Mouse (Mus musculus): ENCODE measurements around the gene Ppfibp1. TPM values are rescaled to one million over a fixed set of nuclear protein-coding genes. Genes with fewer than 3 reads are reported as not detected.
A peak's percentile ranks its signal among the peaks of the same experiment; 100 is the strongest.

Ppfibp1 gene
- total and polyA plus RNA-seq, 2 experiments from 2014 or later = 39.5 to 43.0 TPM

DNA sequence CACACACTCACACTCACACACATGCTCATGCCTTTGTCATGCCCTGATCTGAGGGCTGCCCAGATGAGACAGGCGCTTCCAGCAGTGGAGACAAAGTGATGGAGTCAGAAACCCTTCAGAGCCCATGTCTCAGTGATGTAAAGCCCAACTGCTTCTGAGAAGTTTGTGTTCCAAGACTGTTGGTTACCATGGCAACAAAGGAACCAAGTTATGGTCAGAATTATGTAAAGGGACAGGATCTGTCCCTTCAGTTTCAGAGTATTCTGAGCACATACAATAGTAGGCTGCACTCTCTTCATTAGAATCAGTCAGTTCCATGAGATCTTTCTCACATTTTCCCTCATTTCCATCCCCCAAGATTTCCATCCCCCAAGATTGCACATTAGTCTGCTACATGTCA, 66.0 kb downstream of the Ppfibp1 start, which contains the start of gene 1700034J05Rik:
Gene 1700034J05Rik, minus strand, starts transcription at position 165 of the 400 bp plus-strand sequence.
- DNase-seq (ENCODE audit: low spot score) (no peak), ATAC-seq (ENCODE audit: insufficient read depth, low read depth) (no peak)
- H3K27me3 ChIP-seq (ENCODE audit: control insufficient read depth, insufficient read depth, low read length) = no peaks in the 10 kb centered on the region
- no peak within 1 kb of the TSS for H3K9ac ChIP-seq (replicated peaks; ENCODE audit: low read depth, low read length)
- 97% methylated on average over 1 of the region's 1 CpGs for WGBS
- TF ChIP-seq CTCF (IDR thresholded peaks at IDR 0.05; ENCODE audit: low read depth) = no peak
- TF ChIP-seq EP300 (IDR thresholded peaks at IDR 0.05; ENCODE audit: low read depth) = no peak
- no peaks in the 10 kb centered on the region for H3K36me3 ChIP-seq (replicated peaks; ENCODE audit: control insufficient read depth, insufficient read depth, low read length)
- no peak within 1 kb of the TSS for H3K4me3 ChIP-seq (ENCODE audit: low read depth, low read length)
- H3K4me2 ChIP-seq (ENCODE audit: low read depth, low read length) = no peak within 1 kb of the TSS
- H3K27ac ChIP-seq (ENCODE audit: low read depth) = no peak within 1 kb of the TSS
- peaks cover 15% of the 10 kb centered on the region for H3K4me1 ChIP-seq (ENCODE audit: control insufficient read depth, insufficient read depth)
- H3K9me3 ChIP-seq (replicated peaks; ENCODE audit: control insufficient read depth, low read length) = no peaks in the 10 kb centered on the region

DNA sequence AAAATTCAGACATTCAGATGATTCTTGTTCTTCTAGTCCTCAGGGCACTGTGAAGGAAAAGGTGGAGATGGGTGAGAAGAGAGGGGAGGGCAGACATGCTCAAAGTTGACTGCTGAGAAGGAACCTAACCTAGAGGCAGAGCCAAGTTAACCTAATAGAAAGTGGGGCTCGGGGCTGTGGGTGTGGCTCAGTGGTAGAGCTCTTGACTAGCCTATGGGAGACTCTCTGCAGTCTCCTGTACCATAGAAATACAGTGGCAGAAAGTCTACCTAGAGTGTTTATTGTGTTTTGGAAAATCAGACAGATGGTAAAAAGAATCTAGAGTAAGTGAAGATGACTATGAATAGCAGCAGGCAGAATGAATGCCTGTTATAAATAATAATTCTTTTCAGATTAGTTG, 67.2 kb downstream of the Ppfibp1 start:
- no peak for TF ChIP-seq CTCF (IDR thresholded peaks at IDR 0.05; ENCODE audit: low read depth)
- H3K9me3 ChIP-seq (replicated peaks; ENCODE audit: control insufficient read depth, low read length) = no peaks in the 10 kb centered on the region
- ATAC-seq (ENCODE audit: insufficient read depth, low read depth) = no peak
- H3K4me2 ChIP-seq (ENCODE audit: low read depth, low read length) = no peak overlapping the region
- peaks cover 9% of the 10 kb centered on the region; the same call in 1 of the 2 replicates for H3K4me1 ChIP-seq (ENCODE audit: control insufficient read depth, insufficient read depth)
- peak overlapping the region; percentile 46 for H3K27ac ChIP-seq (ENCODE audit: low read depth)
- DNase-seq (ENCODE audit: low spot score) = no peak
- H3K27me3 ChIP-seq (ENCODE audit: control insufficient read depth, insufficient read depth, low read length) = no peaks in the 10 kb centered on the region
- H3K4me3 ChIP-seq (ENCODE audit: low read depth, low read length) = no peak overlapping the region
- WGBS = 59% methylated on average over 1 of the region's 1 CpGs
- H3K9ac ChIP-seq (replicated peaks; ENCODE audit: low read depth, low read length) = no peak overlapping the region
- no peaks in the 10 kb centered on the region for H3K36me3 ChIP-seq (replicated peaks; ENCODE audit: control insufficient read depth, insufficient read depth, low read length)

- WGBS = 15% methylated on average over 12 of the region's 12 CpGs
- ATAC-seq (ENCODE audit: insufficient read depth, low read depth) (peak; percentile 49; the same call in 1 of the 2 replicates), DNase-seq (ENCODE audit: low spot score) (peak; percentile 56)
- Histone ChIP-seq H3K27me3 (ENCODE audit: control insufficient read depth, insufficient read depth, low read length) (no peaks in the 10 kb centered on the region), H3K27ac (ENCODE audit: low read depth) (peak overlapping the region; percentile 46), H3K36me3 (replicated peaks; ENCODE audit: control insufficient read depth, insufficient read depth, low read length) (no peaks in the 10 kb centered on the region), H3K4me3 (ENCODE audit: low read depth, low read length) (no peak overlapping the region), H3K4me1 (ENCODE audit: control insufficient read depth, insufficient read depth) (peaks cover 12% of the 10 kb centered on the region; the same call in 1 of the 2 replicates), H3K9me3 (replicated peaks; ENCODE audit: control insufficient read depth, low read length) (no peaks in the 10 kb centered on the region), H3K4me2 (ENCODE audit: low read depth, low read length) (no peak overlapping the region), H3K9ac (replicated peaks; ENCODE audit: low read depth, low read length) (no peak overlapping the region; the same call in 1 of the 2 replicates)
- no peak for TF ChIP-seq EP300 (IDR thresholded peaks at IDR 0.05; ENCODE audit: low read depth)
- no peak for TF ChIP-seq CTCF (IDR thresholded peaks at IDR 0.05; ENCODE audit: low read depth)
Measured at GRCm38 (mm10) chr6:146955896-146956295, 67.6 kb downstream of the Ppfibp1 start.

DNA sequence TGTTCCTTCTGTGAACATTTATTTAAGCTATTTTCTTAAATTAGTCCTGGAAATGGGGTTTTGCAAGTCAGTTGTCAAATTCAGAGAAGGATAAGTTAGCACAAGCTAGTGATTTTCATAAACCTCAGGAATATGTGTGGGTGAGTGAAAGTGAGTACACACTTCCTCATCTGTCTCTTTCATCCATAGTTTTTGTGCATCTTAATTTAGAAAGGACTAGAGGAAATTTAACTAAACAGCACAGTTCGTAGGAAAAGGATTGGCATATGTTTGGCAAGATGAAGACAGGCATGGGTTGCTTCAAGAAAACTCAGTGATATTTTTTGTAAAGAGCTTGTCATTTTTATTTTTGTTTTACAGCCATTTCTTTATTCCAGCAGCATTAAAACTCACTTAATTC, 68.7 kb downstream of the Ppfibp1 start:
- H3K27ac ChIP-seq (ENCODE audit: low read depth) = no peak overlapping the region
- no peak overlapping the region for H3K4me3 ChIP-seq (ENCODE audit: low read depth, low read length)
- no peak for ATAC-seq (ENCODE audit: insufficient read depth, low read depth)
- TF ChIP-seq CTCF (IDR thresholded peaks at IDR 0.05; ENCODE audit: low read depth) = no peak
- no peak for TF ChIP-seq EP300 (IDR thresholded peaks at IDR 0.05; ENCODE audit: low read depth)
- H3K9ac ChIP-seq (replicated peaks; ENCODE audit: low read depth, low read length) = no peak overlapping the region
- no peaks in the 10 kb centered on the region for H3K9me3 ChIP-seq (replicated peaks; ENCODE audit: control insufficient read depth, low read length)
- no peak overlapping the region for H3K4me2 ChIP-seq (ENCODE audit: low read depth, low read length)
- no peak for DNase-seq (ENCODE audit: low spot score)
- H3K27me3 ChIP-seq (ENCODE audit: control insufficient read depth, insufficient read depth, low read length) = no peaks in the 10 kb centered on the region
- peaks cover 17% of the 10 kb centered on the region; the same call in 1 of the 2 replicates for H3K4me1 ChIP-seq (ENCODE audit: control insufficient read depth, insufficient read depth)
- H3K36me3 ChIP-seq (replicated peaks; ENCODE audit: control insufficient read depth, insufficient read depth, low read length) = no peaks in the 10 kb centered on the region
- 83% methylated on average over 1 of the region's 1 CpGs for WGBS

GRCm38 (mm10) chr6:146958694-146959093, 70.4 kb downstream of the Ppfibp1 start:
- H3K27ac ChIP-seq (ENCODE audit: low read depth) = no peak overlapping the region
- 64% methylated on average over 1 of the region's 1 CpGs for WGBS
- H3K4me3 ChIP-seq (ENCODE audit: low read depth, low read length) = no peak overlapping the region
- DNase-seq (ENCODE audit: low spot score) = no peak
- peaks cover 25% of the 10 kb centered on the region; the same call in 1 of the 2 replicates for H3K4me1 ChIP-seq (ENCODE audit: control insufficient read depth, insufficient read depth)
- TF ChIP-seq CTCF (IDR thresholded peaks at IDR 0.05; ENCODE audit: low read depth) (no peak), EP300 (IDR thresholded peaks at IDR 0.05; ENCODE audit: low read depth) (no peak)
- no peaks in the 10 kb centered on the region for H3K9me3 ChIP-seq (replicated peaks; ENCODE audit: control insufficient read depth, low read length)
- no peaks in the 10 kb centered on the region for H3K27me3 ChIP-seq (ENCODE audit: control insufficient read depth, insufficient read depth, low read length)
- H3K36me3 ChIP-seq (replicated peaks; ENCODE audit: control insufficient read depth, insufficient read depth, low read length) = no peaks in the 10 kb centered on the region
- H3K9ac ChIP-seq (replicated peaks; ENCODE audit: low read depth, low read length) = no peak overlapping the region
- no peak overlapping the region for H3K4me2 ChIP-seq (ENCODE audit: low read depth, low read length)
- ATAC-seq (ENCODE audit: insufficient read depth, low read depth) = no peak

Measured in heart, postnatal 0 days (tissue).